ENCODE assay signal across 24 mouse cellular contexts in the genomic region with DNA sequence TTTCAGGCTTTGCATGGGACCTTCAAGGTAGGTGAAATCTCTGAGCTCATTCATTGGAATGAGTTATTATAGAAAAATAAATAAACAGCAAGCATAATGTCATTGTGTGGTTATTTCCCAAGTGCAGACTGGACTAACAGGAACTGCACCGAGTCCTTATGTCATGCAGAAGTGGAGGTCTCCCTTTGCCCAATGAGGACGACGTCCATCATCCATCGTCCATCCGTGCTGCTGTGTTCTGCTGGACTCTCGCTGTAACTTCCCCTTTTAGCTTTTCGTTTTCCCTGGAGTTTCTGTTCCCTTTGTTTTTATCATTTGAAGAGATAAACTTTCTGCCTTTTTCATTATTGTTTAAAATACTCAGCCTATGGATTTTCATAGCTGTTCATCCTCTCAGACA.
DNase-seq lines count a peak whose midpoint lies in the region; ATAC-seq and TF ChIP-seq lines count a peak whose summit lies in the region.
"Had no signal": no experiment of that assay in that cellular context is flagged by ENCODE, and none has a peak within 500 bp of the region (broad histone marks: within the 10 kb centered on the region; RNA-seq: fewer than 3 reads in every experiment).

No protein-coding gene starts in this region.

- TF ChIP-seq POLR2A in heart, adult 2 months (IDR thresholded peaks at IDR 0.05; ENCODE audit: insufficient read depth, low read depth, low read length): no peak

- no peaks in the 10 kb centered on the region for H3K36me3 ChIP-seq in heart, adult 2 months (ENCODE audit: control insufficient read depth, insufficient read depth, low read length)
- H3K36me3 ChIP-seq: embryonic facial prominence, embryonic 10.5 days; embryonic facial prominence, embryonic 12.5 days; forebrain, embryonic 15.5 days; G1E had no signal

- peak; percentile 79 for DNase-seq in heart, adult 11 months
- no peak for DNase-seq in heart, adult 2 months
- DNase-seq in thymus, postnatal 25 days: no peak
- DNase-seq in thymus, postnatal 4 days: no peak
- DNase-seq: adrenal gland, adult 2 months; adrenal gland, postnatal 10 days; adrenal gland, postnatal 25 days; B cell, adult 2 months; cerebellum, adult 11 months; cerebellum, adult 18-20 months; cerebellum, adult 8-10 months; cerebellum, adult 9-11 months; cerebellum, postnatal 14 days; cerebellum, postnatal 36 days; forebrain, postnatal 0 days had no signal

- H3K79me2 ChIP-seq in heart, adult 2 months (replicated peaks; ENCODE audit: control insufficient read depth, insufficient read depth, low read length): no peaks in the 10 kb centered on the region

- no peak overlapping the region for H3K27ac ChIP-seq in heart, adult 2 months
- H3K27ac ChIP-seq: embryonic facial prominence, embryonic 10.5 days; embryonic facial prominence, embryonic 12.5 days; forebrain, embryonic 13.5 days; forebrain, embryonic 15.5 days had no signal

- intact Hi-C loops in heart, adult 2 months (cut with DNase I): no loop called here

- no peaks in the 10 kb centered on the region for H3K4me1 ChIP-seq in heart, adult 2 months (ENCODE audit: control insufficient read depth, insufficient read depth, low read length)

- 57% methylated on average over 7 of the region's 7 CpGs for WGBS in heart, adult 2 months

- TF ChIP-seq CTCF in heart, adult 2 months (IDR thresholded peaks at IDR 0.05): no peak

- no peak for TF ChIP-seq EP300 in heart, adult 2 months (IDR thresholded peaks at IDR 0.05; ENCODE audit: insufficient read depth, low read depth, low read length)

- no peaks in the 10 kb centered on the region for H3K27me3 ChIP-seq in heart, adult 2 months (ENCODE audit: control insufficient read depth, insufficient read depth, low read length)
- H3K27me3 ChIP-seq: CH12.LX; embryonic facial prominence, embryonic 12.5 days; forebrain, embryonic 15.5 days had no signal

- no peak overlapping the region for H3K4me3 ChIP-seq in heart, adult 2 months
- H3K4me3 ChIP-seq: embryonic facial prominence, embryonic 10.5 days; embryonic facial prominence, embryonic 12.5 days; forebrain, embryonic 13.5 days; forebrain, embryonic 15.5 days had no signal

- no peak overlapping the region for H3K9ac ChIP-seq in heart, adult 2 months (ENCODE audit: low read depth, low read length)
- H3K9ac ChIP-seq: embryonic facial prominence, embryonic 12.5 days; forebrain, embryonic 13.5 days; forebrain, embryonic 15.5 days; forebrain, postnatal 0 days had no signal

- ATAC-seq in granulocyte monocyte progenitor cell, adult 5-6 weeks (replicated peaks; ENCODE audit: poor library complexity, severe bottlenecking): peak; percentile 94
- ATAC-seq in megakaryocyte progenitor cell, adult 5-6 weeks (replicated peaks; ENCODE audit: poor library complexity): peak; percentile 88
- ATAC-seq: CD4-positive, CD25-positive, alpha-beta regulatory T cell, adult 4 months; forebrain, embryonic 13.5 days; forebrain, embryonic 15.5 days; forebrain, postnatal 0 days had no signal
